Mouse (Mus musculus) brain, embryonic 14.5 days (tissue): ENCODE measurements around the gene Ky.

Source experiments
- CTCF ChIP-seq: fragments of 200-500 bp; IDR thresholded peaks from 2 replicates; pipeline ENCODE4 v1.5.1; 2012; ENCODE audit warnings: inconsistent platforms, mild to moderate bottlenecking, moderate library complexity, borderline replicate concordance; ENCODE audit not compliant: insufficient read depth, insufficient read length; ENCODE audit errors: extremely low read depth
- POLR2A ChIP-seq: fragments of 200-500 bp; IDR thresholded peaks from 2 replicates; pipeline ENCODE4 v1.6.1; 2012; ENCODE audit warnings: mild to moderate bottlenecking, inconsistent platforms, borderline replicate concordance; ENCODE audit not compliant: poor library complexity, insufficient read depth, insufficient read length, severe bottlenecking; ENCODE audit errors: extremely low read depth

DNA sequence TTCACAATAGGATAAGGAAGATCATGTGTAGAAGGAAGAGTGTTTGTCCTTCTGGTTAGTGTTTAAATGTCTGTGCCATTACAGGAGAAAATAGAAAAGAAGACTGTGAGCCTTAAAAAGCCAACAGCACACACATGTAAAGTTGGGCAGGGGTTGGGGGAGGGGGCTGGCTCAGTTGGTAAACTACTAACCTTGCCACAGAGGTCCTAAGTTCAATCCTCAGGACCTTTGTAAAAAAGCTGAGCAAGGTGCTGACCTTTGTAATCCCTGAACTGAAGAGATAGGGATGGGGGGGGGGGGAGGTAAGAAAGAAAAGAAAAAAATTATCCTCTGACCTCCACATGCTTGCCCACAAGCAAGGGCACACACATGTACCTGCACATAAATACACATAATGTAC lies 5.8 kb upstream of the Ky start:
- no peak for TF ChIP-seq CTCF
- no peak for TF ChIP-seq POLR2A
